Mouse (Mus musculus) liver, adult 2 months (tissue): ENCODE measurements around the gene Slc38a5. TPM values are rescaled to one million over a fixed set of nuclear protein-coding genes. Genes with fewer than 3 reads are reported as not detected.

Experiments used
- DNase-seq: peaks from one replicate; pipeline ENCODE4 v3.0.0-alpha.2; 2011; ENCODE audit warnings: low read depth, low spot score; ENCODE audit errors: extremely low read depth
- H3K27ac ChIP-seq: fragments of 200-500 bp; replicated peaks from 2 replicates; pipeline ENCODE4 v1.5.1; 2012; ENCODE audit warnings: low read depth, mild to moderate bottlenecking, control low read depth, inconsistent platforms, low read length; ENCODE audit not compliant: insufficient read depth
- H3K27me3 ChIP-seq: fragments of 200-500 bp; 2 replicates; pipeline ENCODE4 v1.6.1; 2012; ENCODE audit warnings: mild to moderate bottlenecking, moderate library complexity, low read length, inconsistent platforms; ENCODE audit not compliant: control insufficient read depth, insufficient read depth
- H3K36me3 ChIP-seq: fragments of 200-500 bp; 2 replicates; pipeline ENCODE4 v1.6.1; 2012; ENCODE audit warnings: low read length, inconsistent platforms; ENCODE audit not compliant: control insufficient read depth, insufficient read depth
- H3K4me1 ChIP-seq: fragments of 200-500 bp; 2 replicates; pipeline ENCODE4 v1.6.1; 2011; ENCODE audit warnings: low read length; ENCODE audit not compliant: control insufficient read depth, insufficient read depth
- H3K4me3 ChIP-seq: fragments of 200-500 bp; 2 replicates; pipeline ENCODE4 v1.5.1; 2011; ENCODE audit warnings: low read depth, mild to moderate bottlenecking, control low read depth, low read length, moderate library complexity; ENCODE audit not compliant: insufficient read depth
- H3K79me2 ChIP-seq: fragments of 200-500 bp; 2 replicates; pipeline ENCODE4 v1.6.1; 2012; ENCODE audit warnings: inconsistent platforms, mild to moderate bottlenecking, low read length, moderate library complexity; ENCODE audit not compliant: control insufficient read depth, insufficient read depth
- H3K9ac ChIP-seq: fragments of 200-500 bp; 2 replicates; pipeline ENCODE4 v1.6.1; 2012; ENCODE audit warnings: low read depth, mild to moderate bottlenecking, control low read depth, inconsistent platforms, low read length
- CTCF ChIP-seq: fragments of 200-500 bp; IDR thresholded peaks from 2 replicates; pipeline ENCODE4 v1.5.1; 2011; ENCODE audit warnings: low read depth, low read length, control low read depth
- POLR2A ChIP-seq: fragments of 200-500 bp; IDR thresholded peaks from 2 replicates; pipeline ENCODE4 v1.6.1; 2011; ENCODE audit warnings: low read length, control low read depth; ENCODE audit not compliant: insufficient read depth; ENCODE audit errors: extremely low read depth
- WGBS: fragments of 180-500 bp; shearing (Covaris S2); methylation state at CpG from one replicate; pipeline ENCODE4 v1.1.7; 2018; 5-methylcytosine and 5-hydroxymethylcytosine counted together
- polyA plus RNA-seq: library from polyadenylated mRNA; depleted of rRNA; stranded (reverse); fragments of >200 nt; gene quantifications from 2 replicates; pipeline ENCODE4 v1.2.3, GENCODE M21; 2012; rRNA removed
- total RNA-seq: library from RNA; depleted of rRNA; stranded (reverse); fragments of >200 nt; gene quantifications from 2 replicates; pipeline ENCODE4 v1.2.3, GENCODE M21; 2014; rRNA removed

Slc38a5 gene
- 0.18 and 0.20 TPM in 2 replicates for total RNA-seq
- 0.22 and 0.24 TPM in 2 replicates for polyA plus RNA-seq

- H3K27ac ChIP-seq: no peak within 1 kb of the TSS
- no peak within 1 kb of the TSS for H3K9ac ChIP-seq
- DNase-seq: no peak
- no peaks in the 10 kb centered on the region for H3K4me1 ChIP-seq
- no peak within 1 kb of the TSS for H3K4me3 ChIP-seq
- TF ChIP-seq CTCF: no peak
- TF ChIP-seq POLR2A: no peak
- no peaks in the 10 kb centered on the region for H3K36me3 ChIP-seq
- H3K27me3 ChIP-seq: no peaks in the 10 kb centered on the region
- 2% methylated on average over 9 of the region's 15 CpGs for WGBS
- no peaks in the 10 kb centered on the region for H3K79me2 ChIP-seq
Observed at GRCm38 (mm10) chrX:8271083-8271820, at the start of gene Slc38a5. Slc38a5 (plus strand) TSS chrX:8271133.

GRCm38 (mm10) chrX:8222296-8222677, 48.6 kb upstream of the Slc38a5 start:
- H3K9ac ChIP-seq: no peak overlapping the region
- no peaks in the 10 kb centered on the region for H3K36me3 ChIP-seq
- no peak overlapping the region for H3K27ac ChIP-seq
- H3K79me2 ChIP-seq: no peaks in the 10 kb centered on the region
- DNase-seq: no peak
- no peaks in the 10 kb centered on the region for H3K4me1 ChIP-seq
- no peaks in the 10 kb centered on the region for H3K27me3 ChIP-seq
- 58% methylated on average over 3 of the region's 3 CpGs for WGBS
- no peak overlapping the region for H3K4me3 ChIP-seq
- TF ChIP-seq POLR2A: no peak
- no peak for TF ChIP-seq CTCF

GRCm38 (mm10) chrX:8222678-8223421, 48.1 kb upstream of the Slc38a5 start:
- no peaks in the 10 kb centered on the region for H3K27me3 ChIP-seq
- H3K9ac ChIP-seq: no peak overlapping the region
- WGBS: 66% methylated on average over 6 of the region's 7 CpGs
- H3K4me3 ChIP-seq: no peak overlapping the region
- no peaks in the 10 kb centered on the region for H3K79me2 ChIP-seq
- H3K4me1 ChIP-seq: no peaks in the 10 kb centered on the region
- DNase-seq: peak; percentile 7
- H3K36me3 ChIP-seq: no peaks in the 10 kb centered on the region
- no peak overlapping the region for H3K27ac ChIP-seq
- TF ChIP-seq CTCF (no peak), POLR2A (no peak)

- no peaks in the 10 kb centered on the region for H3K36me3 ChIP-seq
- H3K79me2 ChIP-seq: no peaks in the 10 kb centered on the region
- DNase-seq: no peak
- no peaks in the 10 kb centered on the region for H3K4me1 ChIP-seq
- no peak overlapping the region for H3K27ac ChIP-seq
- WGBS: 93% methylated on average over 7 of the region's 7 CpGs
- TF ChIP-seq CTCF (no peak), POLR2A (no peak)
- no peak overlapping the region for H3K9ac ChIP-seq
- H3K27me3 ChIP-seq: no peaks in the 10 kb centered on the region
- no peak overlapping the region for H3K4me3 ChIP-seq
Observed at GRCm38 (mm10) chrX:8223473-8223872, 47.5 kb upstream of the Slc38a5 start.

GRCm38 (mm10) chrX:8230272-8230671, 40.7 kb upstream of the Slc38a5 start:
- Histone ChIP-seq H3K4me3 (no peak overlapping the region), H3K27ac (no peak overlapping the region)
- 82% methylated on average over 4 of the region's 4 CpGs for WGBS

More at GRCm38 (mm10) chrX:8230272-8230671, 40.7 kb upstream of the Slc38a5 start:
- no peaks in the 10 kb centered on the region for H3K36me3 ChIP-seq
- H3K9ac ChIP-seq: no peak overlapping the region
- H3K79me2 ChIP-seq: no peaks in the 10 kb centered on the region
- no peak for DNase-seq
- no peaks in the 10 kb centered on the region for H3K27me3 ChIP-seq
- no peaks in the 10 kb centered on the region for H3K4me1 ChIP-seq
- TF ChIP-seq POLR2A (no peak), CTCF (no peak)
